Mouse (Mus musculus) midbrain, postnatal 0 days (tissue): Measurements from ENCODE around the gene Sdk2. TPM values are rescaled to one million over a fixed set of nuclear protein-coding genes. Genes with fewer than 3 reads are reported as not detected.

Experiments used
- ATAC-seq: fragments of 200-750 bp; cut with Nextera tagmentation; 2 replicates; pipeline ENCODE4 v1.8.0; 2017; ENCODE audit warnings: moderate number of reproducible peaks, mild to moderate bottlenecking, moderate TSS enrichment, moderate library complexity; ENCODE audit not compliant: low FRiP score
- DNase-seq: peaks from one replicate; pipeline ENCODE4 v3.0.0-alpha.2; 2015; ENCODE audit warnings: low spot score
- H3K27ac ChIP-seq: fragments of 300-500 bp; sonication (generic); 2 replicates; pipeline ENCODE4 v1.5.1; 2014; ENCODE audit warnings: low read depth, mild to moderate bottlenecking, low read length, mixed read lengths
- H3K27me3 ChIP-seq: fragments of 300-500 bp; sonication (generic); 2 replicates; pipeline ENCODE4 v1.6.1; 2014; ENCODE audit warnings: low read length, control low read depth, mixed read lengths; ENCODE audit not compliant: insufficient read depth
- H3K36me3 ChIP-seq: fragments of 300-500 bp; sonication (generic); 2 replicates; pipeline ENCODE4 v1.6.1; 2014; ENCODE audit warnings: low read length, control low read depth, mixed read lengths; ENCODE audit not compliant: insufficient read depth
- H3K4me1 ChIP-seq: fragments of 300-500 bp; sonication (generic); 2 replicates; pipeline ENCODE4 v1.6.1; 2014; ENCODE audit warnings: mild to moderate bottlenecking, control low read depth, antibody characterized with exemption, low read length, mixed read lengths; ENCODE audit not compliant: insufficient read depth
- H3K4me2 ChIP-seq: fragments of 300-500 bp; sonication (generic); 2 replicates; pipeline ENCODE4 v1.6.1; 2014; ENCODE audit warnings: low read depth, mild to moderate bottlenecking, low read length, mixed read lengths; ENCODE audit not compliant: poor library complexity, severe bottlenecking
- H3K4me3 ChIP-seq: fragments of 300-500 bp; sonication (generic); 2 replicates; pipeline ENCODE4 v1.5.1; 2014; ENCODE audit warnings: low read depth, mild to moderate bottlenecking, low read length, moderate library complexity
- H3K9ac ChIP-seq: fragments of 300-500 bp; sonication (generic); replicated peaks from 2 replicates; pipeline ENCODE4 v1.6.1; 2014; ENCODE audit warnings: mild to moderate bottlenecking, low read length, moderate library complexity, mixed read lengths; ENCODE audit not compliant: poor library complexity, severe bottlenecking
- H3K9me3 ChIP-seq: fragments of 300-500 bp; sonication (generic); 2 replicates; pipeline ENCODE4 v1.6.1; 2016; ENCODE audit warnings: low read length, control low read depth
- CTCF ChIP-seq: IDR thresholded peaks from 2 replicates; pipeline ENCODE4 v1.5.1; 2016; ENCODE audit warnings: antibody characterized with exemption, mild to moderate bottlenecking
- WGBS: fragments of 180-500 bp; shearing (Covaris S2); extraction: QIAGEN DNeasy Blood & Tissue Kit; methylation state at CpG from one replicate; pipeline ENCODE4 v1.1.7; 2014; 5-methylcytosine and 5-hydroxymethylcytosine counted together
- polyA plus RNA-seq: library from polyadenylated mRNA; unstranded; fragments of >200 nt; fragmentation: Nextera tagmentation; extraction: Ambion mirVana; gene quantifications from 2 replicates; pipeline ENCODE4 v1.2.1, GENCODE M21; 2015
- total RNA-seq: library from RNA; depleted of rRNA; stranded (reverse); fragments of >200 nt; gene quantifications from 2 replicates; pipeline ENCODE4 v1.2.3, GENCODE M21; 2014

Gene Sdk2
- total and polyA plus RNA-seq, 2 experiments from 2014 or later = 2.5 to 26.1 TPM

DNA sequence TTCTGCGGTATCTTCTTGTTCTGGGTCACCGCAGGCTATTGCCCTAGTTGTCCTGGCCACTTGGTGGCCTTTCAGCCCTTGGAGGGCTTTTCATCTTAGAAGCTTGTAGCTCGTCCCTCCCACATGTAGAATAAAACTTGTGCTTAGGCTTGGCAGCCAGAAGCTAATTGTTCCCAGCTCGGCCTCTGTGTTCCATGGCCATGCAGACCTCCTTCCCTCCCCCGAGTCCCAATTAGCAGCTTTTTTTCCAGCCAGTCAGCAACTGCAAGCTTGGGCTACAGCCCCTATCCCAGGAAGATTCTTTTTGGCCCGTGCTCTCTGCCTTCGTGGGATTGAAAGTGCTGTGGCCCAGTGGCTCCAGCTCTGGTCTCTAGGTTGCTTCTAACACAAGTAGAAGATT is 217.5 kb downstream of the Sdk2 start:
- Histone ChIP-seq H3K4me2 (no peak overlapping the region), H3K4me1 (no peaks in the 10 kb centered on the region), H3K27ac (no peak overlapping the region), H3K4me3 (no peak overlapping the region), H3K9me3 (no peaks in the 10 kb centered on the region), H3K36me3 (no peaks in the 10 kb centered on the region), H3K27me3 (no peaks in the 10 kb centered on the region), H3K9ac (no peak overlapping the region)
- ATAC-seq = no peak
- WGBS = 63% methylated on average over 7 of the region's 7 CpGs
- DNase-seq = no peak
- TF ChIP-seq CTCF = no peak

DNA sequence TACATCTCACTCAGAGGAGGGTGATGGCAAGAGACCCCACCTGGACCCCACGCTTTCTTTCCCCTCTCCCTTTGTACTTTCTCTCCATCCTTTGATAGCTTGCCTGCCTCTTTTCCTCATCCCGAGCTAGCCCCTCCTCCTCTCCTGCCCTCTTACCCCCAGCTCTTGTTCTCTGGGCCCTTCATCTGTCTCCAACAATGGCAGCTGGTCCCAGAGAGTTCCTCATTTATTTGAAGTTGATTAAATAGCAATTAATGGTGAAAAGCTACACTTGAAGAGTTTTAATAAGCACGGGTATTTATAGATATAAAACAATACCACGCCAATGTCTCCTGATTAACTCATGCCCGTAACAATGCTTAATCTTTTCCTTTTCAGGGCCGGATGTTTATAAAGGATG is 222.9 kb downstream of the Sdk2 start:
- Histone ChIP-seq H3K27ac (no peak overlapping the region), H3K4me1 (no peaks in the 10 kb centered on the region), H3K36me3 (no peaks in the 10 kb centered on the region), H3K4me3 (no peak overlapping the region), H3K9ac (no peak overlapping the region), H3K4me2 (no peak overlapping the region), H3K9me3 (no peaks in the 10 kb centered on the region), H3K27me3 (no peaks in the 10 kb centered on the region)
- 41% methylated on average over 6 of the region's 6 CpGs for WGBS
- ATAC-seq (no peak), DNase-seq (no peak)
- TF ChIP-seq CTCF = no peak

DNA sequence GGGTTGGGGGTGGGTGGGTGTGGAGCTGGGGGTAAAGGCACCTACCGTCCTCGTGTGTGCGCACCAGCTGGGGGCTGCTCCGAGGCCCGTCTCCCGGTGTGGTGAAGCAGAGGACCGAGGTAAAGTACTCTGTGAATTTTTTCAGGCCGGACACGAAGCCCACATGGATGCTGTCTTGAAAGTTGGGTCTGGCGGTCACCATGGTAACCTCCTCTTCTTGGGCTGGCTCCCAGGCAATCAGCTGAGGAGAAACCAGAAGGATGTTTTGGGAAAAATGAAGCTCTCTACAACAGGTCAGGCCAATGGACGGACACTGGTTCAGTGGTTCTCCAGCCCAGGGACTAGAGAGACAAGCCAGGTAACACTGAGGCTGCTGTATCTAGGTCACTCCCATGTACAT is 224.0 kb downstream of the Sdk2 start:
- Histone ChIP-seq H3K4me1 (no peaks in the 10 kb centered on the region), H3K36me3 (no peaks in the 10 kb centered on the region), H3K9me3 (no peaks in the 10 kb centered on the region), H3K4me3 (no peak overlapping the region), H3K4me2 (no peak overlapping the region), H3K9ac (no peak overlapping the region), H3K27me3 (no peaks in the 10 kb centered on the region), H3K27ac (no peak overlapping the region)
- 90% methylated on average over 11 of the region's 11 CpGs for WGBS
- DNase-seq (no peak), ATAC-seq (no peak)
- no peak for TF ChIP-seq CTCF

DNA sequence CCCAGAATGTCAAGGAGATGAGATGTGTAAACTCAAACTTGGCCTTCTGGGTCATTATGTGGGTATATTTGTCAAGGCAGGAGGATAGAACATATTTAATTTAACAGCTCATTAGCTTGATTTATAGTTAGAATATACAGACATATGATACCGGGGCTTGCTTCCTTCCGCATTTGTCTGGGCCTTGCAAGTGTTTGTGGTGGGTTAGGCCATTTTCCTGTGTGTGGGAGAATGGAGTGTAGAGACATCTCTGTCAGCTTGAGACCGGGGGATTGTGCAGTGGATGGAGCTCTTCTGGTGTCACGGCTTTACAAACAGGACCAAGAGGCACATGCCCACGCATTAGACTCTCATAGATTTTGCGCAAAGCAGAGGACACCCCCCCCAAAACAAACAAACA is 235.2 kb downstream of the Sdk2 start:
- 93% methylated on average over 6 of the region's 6 CpGs for WGBS
- no peak for DNase-seq
- no peak for TF ChIP-seq CTCF
- H3K9me3 ChIP-seq = no peaks in the 10 kb centered on the region
- no peak overlapping the region for H3K4me3 ChIP-seq
- peaks cover 6% of the 10 kb centered on the region for H3K36me3 ChIP-seq
- no peak for ATAC-seq
- no peak overlapping the region for H3K9ac ChIP-seq
- no peak overlapping the region for H3K27ac ChIP-seq
- H3K4me1 ChIP-seq = no peaks in the 10 kb centered on the region
- H3K27me3 ChIP-seq = no peaks in the 10 kb centered on the region
- H3K4me2 ChIP-seq = no peak overlapping the region

DNA sequence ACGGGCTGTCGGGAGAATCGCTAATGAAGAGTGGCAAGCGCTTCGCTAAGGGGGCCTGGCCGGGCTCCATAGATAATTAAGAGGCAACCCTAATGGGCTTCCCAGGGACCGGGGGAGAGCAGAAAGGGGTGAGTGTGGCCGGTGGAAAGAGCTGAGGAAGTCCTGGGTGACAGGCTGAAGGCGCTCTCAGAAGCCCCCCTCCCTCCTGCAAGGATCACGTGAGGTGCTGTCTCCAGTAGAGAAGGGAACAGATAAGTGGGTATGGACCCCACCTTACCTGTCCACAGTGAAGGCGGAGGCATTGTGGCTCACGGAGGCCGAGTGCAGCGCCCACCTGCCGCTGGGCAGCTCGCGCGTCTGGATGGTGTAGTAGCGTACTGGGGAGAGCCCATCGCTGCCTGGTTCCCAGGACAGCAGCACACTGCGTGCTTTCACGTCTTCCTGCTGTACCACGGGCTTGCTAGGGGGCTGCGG is 238.7 kb downstream of the Sdk2 start:
- peaks cover 6% of the 10 kb centered on the region; the same call in 1 of the 2 replicates for H3K36me3 ChIP-seq
- H3K9ac ChIP-seq = no peak overlapping the region
- peak; percentile 47; the same call in 1 of the 2 replicates for ATAC-seq
- peak overlapping the region; percentile 34 for H3K4me2 ChIP-seq
- H3K4me3 ChIP-seq = no peak overlapping the region; the same call in 1 of the 2 replicates
- TF ChIP-seq CTCF = no peak
- no peak overlapping the region for H3K27ac ChIP-seq
- DNase-seq = no peak
- no peaks in the 10 kb centered on the region for H3K4me1 ChIP-seq
- WGBS = 24% methylated on average over 24 of the region's 24 CpGs
- no peaks in the 10 kb centered on the region for H3K27me3 ChIP-seq
- no peaks in the 10 kb centered on the region for H3K9me3 ChIP-seq

DNA sequence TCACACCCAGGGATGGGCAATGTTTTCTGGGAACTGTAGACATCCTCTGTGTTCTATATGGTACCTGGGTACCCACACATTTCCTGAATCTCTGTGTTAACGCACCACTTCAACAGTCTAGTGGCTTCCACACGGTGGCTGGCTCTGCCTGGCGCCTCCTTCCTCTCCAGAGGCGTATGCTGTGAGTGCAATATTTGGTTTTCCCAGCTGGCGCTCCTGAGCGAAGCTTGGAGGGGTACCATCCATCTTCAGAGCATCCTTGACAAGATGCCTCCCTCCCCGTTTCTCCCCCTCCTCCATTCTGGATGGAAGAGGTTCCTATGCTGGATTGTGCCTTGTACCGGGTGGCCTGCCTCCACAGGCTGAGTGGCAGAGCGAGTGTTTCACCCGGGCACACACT is 246.8 kb downstream of the Sdk2 start:
- Histone ChIP-seq H3K9me3 (no peaks in the 10 kb centered on the region), H3K36me3 (peaks cover 3% of the 10 kb centered on the region; the same call in 1 of the 2 replicates), H3K4me1 (no peaks in the 10 kb centered on the region), H3K4me2 (no peak overlapping the region), H3K27me3 (no peaks in the 10 kb centered on the region), H3K27ac (no peak overlapping the region), H3K4me3 (no peak overlapping the region), H3K9ac (no peak overlapping the region)
- ATAC-seq (no peak), DNase-seq (no peak)
- WGBS = 91% methylated on average over 10 of the region's 10 CpGs
- TF ChIP-seq CTCF = no peak
